Mouse (Mus musculus) embryonic fibroblast, embryonic 13.5 days (primary cell): Measurements from ENCODE around the gene Rnf186.

Source experiments
- CTCF ChIP-seq: IDR thresholded peaks from 2 replicates; pipeline ENCODE4 v1.5.1; 2011; ENCODE audit warnings: mild to moderate bottlenecking, control low read depth, low read length, moderate library complexity, borderline replicate concordance; ENCODE audit not compliant: insufficient read depth
- POLR2A ChIP-seq: IDR thresholded peaks from 2 replicates; pipeline ENCODE4 v1.6.1; 2011; ENCODE audit warnings: low read depth, mild to moderate bottlenecking, control low read depth, low read length, moderate library complexity

DNA sequence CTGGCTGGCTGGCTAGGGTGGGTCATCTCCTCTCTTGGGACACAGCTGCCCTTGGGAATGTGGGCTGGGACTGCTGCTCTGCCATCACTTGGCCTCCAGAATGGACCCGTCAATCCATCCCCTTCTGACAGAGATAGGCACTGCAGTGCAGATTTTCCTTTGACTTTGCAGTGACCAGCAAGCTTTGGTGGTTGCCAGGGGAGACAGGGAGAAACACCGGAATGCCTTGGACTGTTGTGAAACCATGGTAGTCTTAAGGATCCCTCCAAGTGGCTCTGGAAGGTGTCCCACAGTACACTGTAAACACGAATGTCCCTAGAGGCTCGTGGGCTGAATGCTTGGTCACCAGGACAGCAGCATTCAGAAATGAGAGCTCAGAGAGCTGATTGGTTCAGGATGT lies 27.4 kb upstream of the Rnf186 start:
- TF ChIP-seq CTCF (no peak), POLR2A (no peak)
